ENCODE assay signal across 8 mouse cellular contexts in genomic region chr17:10320456-10320790, GRCm38 (mm10). TPM values are rescaled to one million over a fixed set of nuclear protein-coding genes. Genes with fewer than 3 reads are reported as not detected.
DNase-seq lines count a peak whose midpoint lies in the region; ATAC-seq and TF ChIP-seq lines count a peak whose summit lies in the region.

No protein-coding gene starts in this region.

- no peaks in the 10 kb centered on the region for H3K36me3 ChIP-seq in lung, embryonic 14.5 days (ENCODE audit: insufficient read depth)
- no peaks in the 10 kb centered on the region for H3K36me3 ChIP-seq in embryonic facial prominence, embryonic 15.5 days
- peaks cover 2% of the 10 kb centered on the region; the same call in 1 of the 2 replicates for H3K36me3 ChIP-seq in limb, embryonic 10.5 days
- H3K36me3 ChIP-seq in neural tube, embryonic 15.5 days: no peaks in the 10 kb centered on the region

- peak overlapping the region; percentile 60 for H3K4me2 ChIP-seq in lung, embryonic 14.5 days
- peak overlapping the region; percentile 52 for H3K4me2 ChIP-seq in embryonic facial prominence, embryonic 15.5 days (replicated peaks)
- H3K4me2 ChIP-seq in neural tube, embryonic 15.5 days: peak overlapping the region; percentile 57

- H3K27me3 ChIP-seq in lung, embryonic 14.5 days (ENCODE audit: insufficient read depth, low read length): no peaks in the 10 kb centered on the region
- no peaks in the 10 kb centered on the region for H3K27me3 ChIP-seq in embryonic facial prominence, embryonic 15.5 days
- no peaks in the 10 kb centered on the region for H3K27me3 ChIP-seq in limb, embryonic 10.5 days (ENCODE audit: low read depth, poor library complexity, severe bottlenecking)
- H3K27me3 ChIP-seq in neural tube, embryonic 15.5 days (replicated peaks): no peaks in the 10 kb centered on the region

- no peak for TF ChIP-seq CTCF in lung, embryonic 14.5 days (IDR thresholded peaks at IDR 0.05; ENCODE audit: low read depth)

- peaks cover 11% of the 10 kb centered on the region for H3K4me1 ChIP-seq in lung, embryonic 14.5 days (ENCODE audit: insufficient read depth)
- H3K4me1 ChIP-seq in embryonic facial prominence, embryonic 15.5 days: no peaks in the 10 kb centered on the region; the same call in 1 of the 2 replicates
- H3K4me1 ChIP-seq in limb, embryonic 10.5 days: peaks cover 24% of the 10 kb centered on the region
- peaks cover 24% of the 10 kb centered on the region for H3K4me1 ChIP-seq in neural tube, embryonic 15.5 days

- H3K27ac ChIP-seq in lung, embryonic 14.5 days (ENCODE audit: low read depth): peak overlapping the region; percentile 99
- H3K27ac ChIP-seq in embryonic facial prominence, embryonic 15.5 days (replicated peaks): peak overlapping the region; percentile 99
- peak overlapping the region; percentile 99 for H3K27ac ChIP-seq in limb, embryonic 10.5 days
- peak overlapping the region; percentile 99 for H3K27ac ChIP-seq in neural tube, embryonic 15.5 days (replicated peaks)

- peak overlapping the region; percentile 99 for H3K9ac ChIP-seq in lung, embryonic 14.5 days
- peak overlapping the region; percentile 95 for H3K9ac ChIP-seq in embryonic facial prominence, embryonic 15.5 days
- peak overlapping the region; percentile 81 for H3K9ac ChIP-seq in neural tube, embryonic 15.5 days (replicated peaks)

- no peaks in the 10 kb centered on the region for H3K9me3 ChIP-seq in lung, embryonic 14.5 days (ENCODE audit: low read depth, low read length)
- H3K9me3 ChIP-seq in embryonic facial prominence, embryonic 15.5 days (replicated peaks): no peaks in the 10 kb centered on the region
- no peaks in the 10 kb centered on the region for H3K9me3 ChIP-seq in limb, embryonic 10.5 days (replicated peaks)
- no peaks in the 10 kb centered on the region for H3K9me3 ChIP-seq in neural tube, embryonic 15.5 days (replicated peaks)

- DNase-seq in lung, embryonic 14.5 days: no peak
- no peak for DNase-seq in lung, postnatal 25 days (ENCODE audit: low spot score)
- DNase-seq in limb, embryonic 10.5 days (ENCODE audit: low spot score): no peak
- no peak for DNase-seq in embryo, embryonic 10 days (ENCODE audit: low spot score)
- no peak for DNase-seq in adrenal gland, postnatal 36 days
- DNase-seq in thymus, postnatal 4 days: no peak

- ATAC-seq in lung, embryonic 14.5 days (ENCODE audit: insufficient read depth): no peak
- ATAC-seq in embryonic facial prominence, embryonic 15.5 days (ENCODE audit: insufficient number of reproducible peaks, low FRiP score, low TSS enrichment, low read depth): no peak
- ATAC-seq in neural tube, embryonic 15.5 days (ENCODE audit: low FRiP score): no peak

- H3K4me3 ChIP-seq in lung, embryonic 14.5 days (ENCODE audit: low read depth, low read length): peak overlapping the region; percentile 85
- peak overlapping the region; percentile 89 for H3K4me3 ChIP-seq in embryonic facial prominence, embryonic 15.5 days (replicated peaks)
- H3K4me3 ChIP-seq in limb, embryonic 10.5 days: peak overlapping the region; percentile 92
- H3K4me3 ChIP-seq in neural tube, embryonic 15.5 days (replicated peaks): peak overlapping the region; percentile 82

- 18% methylated on average over 10 of the region's 10 CpGs for WGBS in lung, embryonic 14.5 days
- WGBS in embryonic facial prominence, embryonic 15.5 days: 12% methylated on average over 10 of the region's 10 CpGs
- 24% methylated on average over 10 of the region's 10 CpGs for WGBS in limb, embryonic 10.5 days
- whole genome bisulfite sequencing in neural tube, embryonic 15.5 days: 7% methylated on average over 10 of the region's 10 CpGs

RNA-seq across cellular contexts. Expression of gene Qk, which starts 0.8 kb away (rescaled TPM):
- polyA plus RNA-seq in lung, embryonic 14.5 days (2014; fragmentation: Nextera tagmentation; extraction: Ambion mirVana): 49.7 and 50.0 TPM in 2 replicates
- polyA plus RNA-seq in embryonic facial prominence, embryonic 15.5 days (2015; fragmentation: Nextera tagmentation; extraction: Ambion mirVana): 27.4 and 29.2 TPM in 2 replicates
- polyA plus RNA-seq in limb, embryonic 10.5 days (2016; fragmentation: Nextera tagmentation; extraction: Ambion mirVana): 23.9 and 24.2 TPM in 2 replicates
- 38.9 and 44.0 TPM in 2 replicates for polyA plus RNA-seq in neural tube, embryonic 15.5 days (2015; fragmentation: Nextera tagmentation; extraction: Ambion mirVana)
- 100 to 1,000 TPM; 181 to 254 TPM for total RNA-seq in adrenal gland, postnatal 36 days (2021)
